Mouse (Mus musculus) forebrain, embryonic 14.5 days (tissue): ENCODE measurements at regions not wholly inside any gene's neighbourhood (a gene's known extent, or its start where the extent isn't known, plus 50 kb on each side); places are given as distances from the start of the nearest gene placed in this dataset.
A peak's percentile ranks its signal among the peaks of the same experiment; 100 is the strongest.

Experiments used
- ATAC-seq: fragments of 200-750 bp; cut with Nextera tagmentation; 2 replicates; pipeline ENCODE4 v1.8.0; 2017; ENCODE audit warnings: mild to moderate bottlenecking, moderate library complexity
- DNase-seq: peaks from one replicate; pipeline ENCODE4 v3.0.0-alpha.2; 2015; ENCODE audit warnings: low spot score
- H3K27ac ChIP-seq: fragments of 300-500 bp; sonication (generic); 2 replicates; pipeline ENCODE4 v1.5.1; 2014; ENCODE audit warnings: low read depth, mild to moderate bottlenecking, control low read depth, low read length, moderate library complexity
- H3K27me3 ChIP-seq: fragments of 300-500 bp; sonication (generic); replicated peaks from 2 replicates; pipeline ENCODE4 v1.6.1; 2014; ENCODE audit warnings: low read length, control low read depth, mixed read lengths; ENCODE audit not compliant: control insufficient read depth, insufficient read depth
- H3K36me3 ChIP-seq: fragments of 300-500 bp; sonication (generic); 2 replicates; pipeline ENCODE4 v1.6.1; 2014; ENCODE audit warnings: low read length, control low read depth; ENCODE audit not compliant: control insufficient read depth, insufficient read depth
- H3K4me1 ChIP-seq: fragments of 300-500 bp; sonication (generic); 2 replicates; pipeline ENCODE4 v1.6.1; 2014; ENCODE audit warnings: antibody characterized with exemption, low read length, control low read depth; ENCODE audit not compliant: control insufficient read depth, insufficient read depth
- H3K4me2 ChIP-seq: fragments of 300-500 bp; sonication (generic); 2 replicates; pipeline ENCODE4 v1.6.1; 2014; ENCODE audit warnings: mild to moderate bottlenecking, control low read depth, low read length
- H3K4me3 ChIP-seq: fragments of 300-500 bp; sonication (generic); 2 replicates; pipeline ENCODE4 v1.5.1; 2014; ENCODE audit warnings: low read depth, low read length, control low read depth
- H3K9ac ChIP-seq: fragments of 300-500 bp; sonication (generic); 2 replicates; pipeline ENCODE4 v1.6.1; 2014; ENCODE audit warnings: mild to moderate bottlenecking, low read length, control low read depth, moderate library complexity
- H3K9me3 ChIP-seq: fragments of 300-500 bp; sonication (generic); replicated peaks from 2 replicates; pipeline ENCODE4 v1.6.1; 2016; ENCODE audit warnings: low read length, control low read depth, mixed read lengths; ENCODE audit not compliant: control insufficient read depth
- WGBS: fragments of 180-500 bp; shearing (Covaris S2); extraction: QIAGEN DNeasy Blood & Tissue Kit; methylation state at CpG from one replicate; pipeline ENCODE4 v1.1.7; 2014; 5-methylcytosine and 5-hydroxymethylcytosine counted together

- Histone ChIP-seq H3K9ac (peak overlapping the region; percentile 65), H3K36me3 (no peaks in the 10 kb centered on the region), H3K4me3 (peak overlapping the region; percentile 26), H3K4me2 (peak overlapping the region; percentile 54), H3K27me3 (no peaks in the 10 kb centered on the region), H3K9me3 (no peaks in the 10 kb centered on the region), H3K27ac (peak overlapping the region; percentile 98), H3K4me1 (peaks cover 20% of the 10 kb centered on the region)
- peak; percentile 95 for DNase-seq
- WGBS, result under 1% methylated on average over 29 of the region's 39 CpGs
- ATAC-seq, result peak; percentile 94
Measured at GRCm38 (mm10) chr14:24778748-24779630, 292.1 kb downstream of the Rps24 start.

- Histone ChIP-seq H3K27me3 (no peaks in the 10 kb centered on the region), H3K4me3 (no peak overlapping the region), H3K27ac (no peak overlapping the region), H3K9ac (no peak overlapping the region), H3K4me1 (peaks cover 20% of the 10 kb centered on the region), H3K36me3 (no peaks in the 10 kb centered on the region), H3K9me3 (no peaks in the 10 kb centered on the region), H3K4me2 (no peak overlapping the region)
- no peak for DNase-seq
- no peak for ATAC-seq
- 88% methylated on average over 3 of the region's 3 CpGs for WGBS
Measured at GRCm38 (mm10) chr14:24781674-24782073, 294.7 kb downstream of the Rps24 start.

- DNase-seq, result no peak
- H3K4me2 ChIP-seq, result no peak overlapping the region
- no peaks in the 10 kb centered on the region for H3K9me3 ChIP-seq
- H3K27ac ChIP-seq, result no peak overlapping the region
- 82% methylated on average over 6 of the region's 6 CpGs for WGBS
- H3K4me1 ChIP-seq, result peaks cover 12% of the 10 kb centered on the region
- H3K27me3 ChIP-seq, result no peaks in the 10 kb centered on the region
- no peak for ATAC-seq
- no peak overlapping the region for H3K4me3 ChIP-seq
- no peak overlapping the region for H3K9ac ChIP-seq
- H3K36me3 ChIP-seq, result no peaks in the 10 kb centered on the region
Measured at GRCm38 (mm10) chr14:24783889-24784288, 297.0 kb downstream of the Rps24 start.

- 91% methylated on average over 5 of the region's 5 CpGs for WGBS
Measured at GRCm38 (mm10) chr14:24785452-24785851, 298.5 kb downstream of the Rps24 start.

GRCm38 (mm10) chr14:24793375-24794285 is 306.7 kb downstream of the Rps24 start:
- 34% methylated on average over 10 of the region's 10 CpGs for WGBS
- no peaks in the 10 kb centered on the region for H3K27me3 ChIP-seq
- 0 out of 2 replicates have a peak, but pooled peaks cover 3% of the 10 kb centered on the region for H3K9me3 ChIP-seq
- DNase-seq, result peak; percentile 76
- no peak overlapping the region for H3K4me2 ChIP-seq
- peak; percentile 72 for ATAC-seq
- no peak overlapping the region for H3K9ac ChIP-seq
- H3K4me3 ChIP-seq, result no peak overlapping the region
- H3K4me1 ChIP-seq, result peaks cover 8% of the 10 kb centered on the region
- no peaks in the 10 kb centered on the region for H3K36me3 ChIP-seq
- peak overlapping the region; percentile 72 for H3K27ac ChIP-seq

More at GRCm38 (mm10) chr14:24785452-24785851, 298.5 kb downstream of the Rps24 start:
- ATAC-seq (no peak), DNase-seq (no peak)
- no peaks in the 10 kb centered on the region for H3K27me3 ChIP-seq
- no peak overlapping the region for H3K27ac ChIP-seq
- H3K36me3 ChIP-seq, result no peaks in the 10 kb centered on the region
- H3K4me1 ChIP-seq, result no peaks in the 10 kb centered on the region; the same call in 1 of the 2 replicates
- no peaks in the 10 kb centered on the region for H3K9me3 ChIP-seq
- no peak overlapping the region for H3K4me2 ChIP-seq
- H3K9ac ChIP-seq, result no peak overlapping the region
- H3K4me3 ChIP-seq, result no peak overlapping the region

GRCm38 (mm10) chr14:24794359-24794845 is 307.5 kb downstream of the Rps24 start:
- Histone ChIP-seq H3K9ac (no peak overlapping the region), H3K4me3 (no peak overlapping the region), H3K9me3 (0 out of 2 replicates have a peak, but pooled peaks cover 3% of the 10 kb centered on the region), H3K27ac (peak overlapping the region; percentile 72; the same call in 1 of the 2 replicates), H3K4me2 (no peak overlapping the region), H3K27me3 (no peaks in the 10 kb centered on the region), H3K36me3 (no peaks in the 10 kb centered on the region), H3K4me1 (peaks cover 8% of the 10 kb centered on the region)
- WGBS, result 75% methylated on average over 12 of the region's 12 CpGs
- ATAC-seq (no peak), DNase-seq (no peak)

- Histone ChIP-seq H3K36me3 (no peaks in the 10 kb centered on the region), H3K9me3 (no peaks in the 10 kb centered on the region), H3K9ac (no peak overlapping the region), H3K4me3 (no peak overlapping the region), H3K27ac (no peak overlapping the region), H3K4me1 (peaks cover 8% of the 10 kb centered on the region), H3K4me2 (no peak overlapping the region), H3K27me3 (no peaks in the 10 kb centered on the region)
- no peak for DNase-seq
- no peak for ATAC-seq
Measured at GRCm38 (mm10) chr14:24797494-24797893, 310.6 kb downstream of the Rps24 start.

- Histone ChIP-seq H3K36me3 (no peaks in the 10 kb centered on the region), H3K27me3 (no peaks in the 10 kb centered on the region), H3K4me3 (no peak overlapping the region), H3K27ac (no peak overlapping the region), H3K9ac (no peak overlapping the region), H3K9me3 (no peaks in the 10 kb centered on the region), H3K4me1 (peaks cover 8% of the 10 kb centered on the region), H3K4me2 (no peak overlapping the region)
- ATAC-seq, result no peak
- 86% methylated on average over 4 of the region's 4 CpGs for WGBS
- no peak for DNase-seq
Measured at GRCm38 (mm10) chr14:24798066-24798465, 311.1 kb downstream of the Rps24 start.
